Mouse (Mus musculus) ovary, adult 18-20 months (tissue): ENCODE data around the gene Hmces.
A peak's percentile ranks its signal among the peaks of the same experiment; 100 is the strongest.

ENCODE experiments used
- DNase-seq: peaks from one replicate; pipeline ENCODE4 v3.0.0; 2022; ENCODE audit warnings: low spot score, mixed read lengths

Hmces gene

DNA sequence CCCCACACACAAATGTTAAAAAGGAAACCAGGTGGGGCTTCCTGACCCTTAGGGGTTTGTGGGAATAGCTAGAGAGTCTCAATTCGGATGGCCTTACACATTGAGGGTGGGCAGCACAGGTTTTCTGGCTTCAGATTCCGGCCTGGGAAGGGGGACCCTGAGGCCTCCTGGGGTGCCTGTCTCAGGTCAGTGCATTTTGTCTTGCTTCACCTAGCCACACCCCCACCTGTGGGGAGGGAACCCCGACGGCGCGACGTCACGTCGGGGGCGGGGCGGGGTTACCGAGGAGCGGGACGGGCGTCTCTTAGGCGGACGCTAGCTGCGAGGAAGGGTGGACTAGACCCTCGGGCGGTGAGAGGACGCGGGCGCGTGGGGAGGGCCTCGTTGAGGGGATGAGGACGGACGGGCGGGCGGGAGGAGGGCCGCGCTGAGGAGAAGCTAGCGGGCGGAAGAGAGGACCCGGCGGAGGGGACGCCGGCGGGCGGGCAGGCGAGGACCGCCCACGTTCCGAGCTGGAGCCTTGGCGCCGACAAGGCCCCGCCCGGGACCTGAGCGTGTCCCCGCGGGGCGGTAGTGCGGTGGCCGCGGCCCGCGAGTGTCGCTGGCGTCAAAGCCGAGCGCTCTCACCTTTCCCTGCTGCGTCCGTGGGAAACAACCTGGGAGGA lies at the start of gene Hmces:
Hmces (plus strand) TSS at position 275 of the 665 bp plus-strand sequence.
- DNase-seq = peak; percentile 54

DNA sequence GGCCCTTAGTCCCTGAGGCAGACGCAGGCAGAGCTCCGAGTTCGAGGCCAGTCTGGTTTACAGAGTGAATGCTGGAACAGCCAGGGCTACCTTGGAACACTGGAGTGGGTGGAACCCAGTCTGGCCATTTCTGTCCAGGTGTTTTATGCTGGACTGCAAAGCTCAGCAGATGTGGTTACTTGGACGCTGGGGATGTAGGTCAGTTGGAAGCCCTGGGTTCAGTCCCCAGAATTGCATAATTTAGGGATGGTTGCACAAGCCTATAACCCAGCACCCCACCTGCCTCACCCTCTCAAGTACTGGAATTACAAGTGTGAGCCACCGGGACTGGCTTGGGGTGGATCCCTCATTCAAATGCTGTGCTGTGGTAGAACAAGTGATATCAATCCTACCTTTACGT lies 47.5 kb upstream of the Hmces start:
- DNase-seq = no peak

DNA sequence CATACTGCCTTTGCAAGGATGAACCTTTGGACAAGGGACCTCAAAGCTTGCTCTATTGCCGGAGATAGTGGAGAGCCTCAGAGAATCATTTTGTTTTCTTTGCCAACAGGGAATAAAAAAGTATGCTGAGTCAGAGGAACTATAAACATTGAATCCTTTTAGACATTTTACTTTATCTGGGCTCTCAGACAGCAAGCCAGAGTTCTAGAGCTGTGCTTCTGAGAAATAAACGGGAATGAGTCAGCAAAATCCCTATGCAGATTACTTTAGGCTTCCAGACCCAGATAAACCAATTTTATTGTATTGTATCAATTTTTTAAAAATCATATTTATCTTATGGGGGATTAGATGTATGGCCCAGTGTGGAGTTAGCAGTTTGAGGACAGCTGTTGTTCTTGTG lies 46.5 kb upstream of the Hmces start:
- no peak for DNase-seq

DNA sequence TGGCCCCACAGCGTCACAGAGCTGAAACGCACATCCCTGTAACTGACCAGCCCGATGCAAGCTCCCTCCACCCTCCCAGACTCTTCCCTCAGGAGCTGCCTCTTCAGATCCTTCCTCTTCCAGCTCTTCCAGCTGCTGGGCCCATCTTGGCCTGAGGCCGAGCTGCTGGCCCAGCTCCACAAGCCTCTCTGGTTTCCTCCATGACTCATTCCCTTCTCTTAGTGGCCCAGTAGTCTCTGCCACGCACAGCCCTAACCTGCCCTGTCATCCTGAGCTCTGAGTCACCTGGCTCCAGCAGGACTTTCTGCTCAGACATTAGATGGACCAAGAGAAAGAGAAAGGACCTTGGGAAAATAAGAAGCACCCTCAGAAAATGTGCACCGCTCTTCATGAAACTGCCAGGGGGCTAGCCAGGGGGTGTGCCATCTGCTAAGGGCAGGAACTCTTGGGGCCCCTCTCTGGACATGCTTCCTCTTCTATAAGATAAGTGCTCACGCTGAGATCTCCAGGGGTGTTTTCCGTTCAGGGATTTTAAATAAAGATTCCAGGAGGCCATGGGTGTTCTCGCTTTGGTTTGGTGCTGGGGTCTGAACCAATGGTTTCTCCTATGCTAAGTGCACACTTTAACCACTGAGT lies 44.7 kb upstream of the Hmces start:
- DNase-seq = peak; percentile 79

DNA sequence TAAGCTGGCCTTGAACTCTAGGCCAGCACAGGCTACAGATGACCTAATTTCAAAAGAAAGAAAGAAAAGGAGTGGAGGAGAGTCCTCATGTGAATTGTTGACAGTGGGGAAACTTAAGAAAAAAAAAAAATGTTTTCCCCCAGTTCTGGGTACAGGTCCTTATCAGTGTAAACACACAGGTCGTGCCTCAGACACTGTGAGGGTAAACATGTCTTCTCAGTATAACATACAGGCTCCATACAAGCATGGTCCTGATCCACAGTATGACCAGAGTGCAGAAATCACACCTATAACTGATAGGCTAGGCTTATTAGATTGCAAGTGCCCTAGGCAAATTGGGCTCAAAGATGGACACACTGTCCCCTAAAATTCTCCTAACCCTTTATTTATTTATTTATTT lies 43.3 kb upstream of the Hmces start:
- no peak for DNase-seq

DNA sequence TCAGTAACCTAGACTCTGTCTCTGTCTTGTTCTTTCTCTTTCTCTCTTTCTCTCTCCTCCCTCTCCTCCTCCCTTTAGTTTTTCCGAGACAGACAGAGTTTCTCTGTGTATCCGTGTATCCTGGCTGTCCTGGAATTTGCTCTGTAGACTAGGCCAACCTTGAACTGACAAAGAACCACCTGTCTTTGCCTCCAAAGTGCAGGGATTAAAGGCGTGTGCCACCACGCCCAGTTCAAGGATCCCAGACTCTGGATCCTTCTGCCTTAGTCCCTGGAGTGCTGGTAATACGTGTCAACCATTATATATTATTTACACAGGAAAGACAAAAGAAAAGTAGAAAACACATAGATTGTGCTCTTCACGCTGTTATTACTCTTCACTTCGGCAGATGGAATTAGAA lies 42.5 kb upstream of the Hmces start:
- no peak for DNase-seq

DNA sequence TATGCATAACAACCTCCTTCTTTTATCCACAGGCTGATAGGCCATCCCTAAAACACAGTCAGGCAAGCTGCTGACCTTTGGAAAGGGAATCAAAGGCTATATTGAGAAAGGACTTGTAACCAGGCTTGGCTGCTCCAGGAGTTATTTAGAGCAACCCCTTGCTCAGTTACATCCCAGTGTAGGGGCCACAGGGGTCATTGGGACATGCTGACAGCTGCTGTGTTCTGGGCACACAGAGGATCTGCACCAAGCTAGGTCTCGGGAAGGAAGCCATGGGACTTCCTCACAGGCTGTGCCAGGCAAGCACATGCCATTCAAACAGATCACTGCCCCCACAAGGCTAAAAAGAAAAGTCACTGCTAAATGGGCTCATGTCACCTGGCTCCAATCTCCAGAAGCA lies 40.6 kb upstream of the Hmces start:
- DNase-seq = no peak

DNA sequence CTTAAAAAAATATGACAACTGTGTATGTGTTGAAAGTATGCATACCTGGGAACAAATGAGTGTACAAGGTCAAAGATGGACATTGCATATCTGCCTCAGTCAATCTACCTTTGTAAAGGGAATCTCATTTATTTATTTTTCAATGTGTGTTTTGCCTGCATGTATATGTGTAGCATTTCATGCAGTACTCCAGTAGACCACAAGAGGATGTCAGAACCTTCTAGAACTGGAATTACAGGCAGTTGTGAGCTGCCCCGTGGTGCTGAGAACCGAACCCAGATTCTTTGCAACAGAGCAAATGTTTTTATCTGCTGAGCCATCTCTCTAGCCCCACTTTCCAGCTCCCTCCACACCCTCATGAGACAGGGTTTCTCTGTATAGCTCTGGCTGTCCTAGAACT lies 39.8 kb upstream of the Hmces start:
- no peak for DNase-seq

DNA sequence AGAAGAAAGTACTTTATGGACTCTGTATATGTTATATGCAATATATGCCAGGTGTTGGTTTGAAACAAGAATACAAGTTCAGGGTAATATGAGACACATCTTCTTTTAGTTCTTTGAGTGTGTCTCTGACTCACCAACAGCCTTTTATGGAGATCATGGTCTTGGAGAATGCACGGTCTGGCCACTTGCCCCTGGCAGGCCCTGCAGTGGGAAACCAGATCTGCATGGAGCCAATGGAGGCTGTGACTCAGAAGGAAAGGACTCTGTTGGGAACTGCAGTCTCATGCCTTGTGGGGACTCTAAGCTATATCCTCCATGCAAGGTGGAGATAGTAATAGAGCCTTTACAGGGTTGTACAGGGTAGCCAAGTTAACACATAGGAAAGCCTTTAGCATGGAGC lies 38.7 kb upstream of the Hmces start:
- DNase-seq = peak; percentile 30

DNA sequence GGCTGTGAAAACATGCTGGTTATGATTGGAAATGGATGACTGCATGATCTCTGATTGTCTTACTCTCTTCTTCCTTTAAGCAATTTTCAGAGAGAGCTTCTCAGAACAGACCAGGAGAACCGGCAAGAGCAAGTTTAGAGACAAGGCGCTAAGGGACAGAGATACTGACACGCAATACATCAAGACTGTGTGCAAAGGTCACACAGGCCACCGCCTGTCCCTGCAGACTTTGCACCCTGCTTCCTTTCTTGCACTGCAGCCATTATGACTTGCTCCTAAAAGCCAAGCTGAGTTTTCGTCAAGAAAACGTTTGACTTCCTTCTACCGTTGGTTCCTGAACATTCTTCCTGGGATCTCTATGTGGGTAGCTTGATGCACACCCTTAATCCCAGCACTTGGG lies 38.2 kb upstream of the Hmces start:
- no peak for DNase-seq

DNA sequence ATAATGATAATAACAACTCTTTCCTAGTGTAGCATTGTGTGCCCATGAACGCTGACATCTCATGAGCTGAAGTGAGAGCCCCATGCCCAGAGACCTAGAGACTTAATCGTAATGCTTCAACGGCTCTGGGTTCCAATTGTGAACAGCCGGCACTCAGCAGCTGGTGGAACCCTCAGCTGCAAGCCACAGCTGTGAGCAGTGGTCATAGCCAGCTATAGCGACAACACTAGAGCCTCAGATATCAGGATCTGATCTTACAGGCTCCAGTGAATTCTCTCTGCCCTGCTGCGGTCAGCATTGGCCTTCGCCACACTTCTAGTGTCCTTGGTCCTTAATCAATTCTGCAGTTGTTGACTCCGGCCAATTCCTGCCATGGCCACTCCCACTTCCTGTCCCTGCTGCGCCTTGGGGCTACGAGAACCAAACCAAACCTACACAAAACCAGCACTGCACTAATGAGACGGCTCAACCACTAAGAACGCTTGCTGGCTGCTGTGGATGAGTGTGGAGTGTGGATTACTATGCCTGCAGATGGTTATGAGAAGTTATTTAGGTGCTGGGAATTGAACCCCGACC lies 37.6 kb upstream of the Hmces start:
- peak; percentile 84 for DNase-seq

DNA sequence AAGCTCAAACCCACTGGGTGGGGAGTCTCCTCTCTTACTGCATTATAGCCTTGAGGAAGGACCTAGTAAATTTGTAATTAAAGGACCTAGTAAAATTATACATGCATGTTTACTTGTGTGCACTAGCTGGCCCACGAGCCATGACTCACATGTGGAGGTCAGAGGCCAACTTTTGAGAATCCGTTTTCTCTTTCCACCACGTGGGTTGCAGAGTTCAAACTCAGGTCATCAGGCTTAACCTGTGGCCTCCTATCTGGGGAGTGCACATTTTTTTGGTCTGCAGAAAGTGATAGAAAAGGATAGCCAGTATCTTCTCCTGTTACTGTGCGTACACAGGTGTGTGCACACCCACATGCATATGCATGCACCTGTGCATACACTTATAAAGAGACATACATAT lies 34.7 kb upstream of the Hmces start:
- no peak for DNase-seq

DNA sequence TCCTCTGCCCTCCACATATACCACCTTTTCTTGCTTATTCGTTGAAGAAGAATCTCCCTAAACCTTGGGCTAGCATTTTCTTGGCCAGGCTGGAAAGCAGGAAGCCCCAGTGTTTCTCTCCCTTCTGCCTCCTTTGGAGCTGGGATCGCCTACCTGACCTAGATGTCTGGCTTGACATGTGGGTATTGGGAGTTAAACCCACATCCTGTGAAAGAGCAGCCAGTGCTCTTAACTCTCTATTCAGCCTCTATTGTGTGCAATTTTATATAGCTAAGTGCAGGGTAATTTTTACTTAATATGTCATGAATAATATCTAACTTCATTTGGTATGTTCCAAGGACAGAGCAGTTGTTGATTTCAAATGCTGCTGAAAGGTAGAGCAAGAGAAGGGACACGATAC lies 34.1 kb upstream of the Hmces start:
- DNase-seq = no peak

DNA sequence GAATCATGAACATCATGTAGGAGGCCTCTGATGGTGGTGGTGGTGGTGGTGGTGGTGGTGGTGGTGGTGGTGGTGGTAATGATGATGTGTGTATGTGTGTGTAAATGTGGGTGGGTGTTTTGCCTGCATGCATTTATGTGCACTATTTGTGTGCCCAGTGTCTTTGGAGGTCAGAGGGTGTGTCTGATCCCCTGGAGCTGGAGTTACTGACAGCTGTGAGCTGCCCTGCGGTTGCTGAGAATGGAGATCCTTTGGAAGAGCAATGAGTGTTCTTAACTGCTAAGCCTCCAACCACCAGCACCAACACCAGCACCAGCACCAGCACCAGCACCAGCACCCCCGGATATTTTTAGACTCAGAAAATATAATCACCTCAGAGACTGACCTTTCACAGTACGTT lies 31.5 kb upstream of the Hmces start:
- no peak for DNase-seq

DNA sequence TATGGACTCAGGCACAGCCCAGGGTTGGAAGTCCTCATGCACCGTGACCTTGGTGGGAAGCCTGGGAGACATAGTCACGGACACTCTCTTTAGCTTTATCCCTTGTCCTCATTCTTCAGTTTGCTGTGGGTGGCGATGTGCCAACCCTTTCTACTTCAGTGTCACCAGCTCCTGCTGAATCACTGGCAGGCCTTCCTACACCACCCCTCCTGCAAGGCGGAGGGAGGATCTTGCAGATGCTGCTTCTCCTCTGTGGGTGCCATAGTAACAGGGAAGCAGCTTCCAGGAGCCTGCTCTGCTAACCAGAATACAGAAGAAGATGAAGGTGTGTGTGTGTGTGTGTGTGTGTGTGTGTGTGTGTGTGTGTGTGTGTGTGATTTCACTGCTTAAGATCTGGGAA lies 30.9 kb upstream of the Hmces start:
- DNase-seq = peak; percentile 74

DNA sequence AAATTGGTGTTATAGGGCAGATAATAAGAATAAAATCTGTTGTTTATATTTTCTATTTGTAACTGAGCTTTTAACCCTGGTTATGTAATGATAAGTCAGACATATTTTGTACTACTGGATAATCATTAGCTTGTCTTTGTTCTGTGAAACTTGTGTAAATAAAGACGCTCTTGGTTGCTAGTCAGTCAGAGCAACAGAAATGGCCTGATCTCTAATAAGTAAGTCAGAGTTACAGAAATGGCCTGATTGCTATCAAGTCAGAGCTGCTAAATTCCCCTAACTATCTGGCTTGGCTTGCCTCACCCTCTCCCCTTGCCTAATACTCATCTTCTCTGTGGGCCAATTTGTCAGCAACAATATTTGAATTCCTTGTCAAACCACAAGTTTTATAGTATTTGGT lies 27.0 kb upstream of the Hmces start:
- no peak for DNase-seq

DNA sequence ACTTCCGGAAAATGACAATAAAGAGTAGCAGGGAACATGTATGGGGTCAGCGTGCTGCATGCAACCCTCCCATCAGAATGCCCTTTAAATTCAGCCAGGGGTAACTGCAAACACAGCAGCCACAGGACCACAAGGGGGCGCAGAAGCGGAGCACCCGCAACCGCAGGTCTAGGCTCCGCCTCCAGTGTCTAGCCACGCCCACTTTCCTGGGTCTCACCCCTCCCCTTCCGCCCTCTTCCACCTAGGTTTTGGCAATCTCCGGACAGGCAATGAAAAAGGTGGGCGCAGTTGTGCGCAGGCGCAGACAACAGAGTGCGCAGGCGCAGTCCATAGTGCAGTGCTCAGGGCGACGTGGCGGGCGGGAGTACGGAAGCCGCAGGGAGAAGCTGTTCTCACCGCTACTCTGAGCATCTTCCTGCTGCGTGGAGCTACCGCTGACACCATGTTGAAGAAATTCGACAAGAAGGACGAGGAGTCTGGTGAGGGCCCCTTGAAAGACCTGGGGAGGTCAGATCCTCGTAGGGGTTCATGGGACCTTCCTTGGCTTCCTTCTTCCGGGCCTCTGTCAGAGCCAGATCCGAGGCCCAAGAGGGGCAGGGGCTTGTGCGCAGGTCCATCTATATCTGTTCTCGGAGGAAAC lies 26.0 kb upstream of the Hmces start, which contains the start of gene Copg1:
Copg1 (plus strand) TSS at position 221 of the 640 bp plus-strand sequence.
- DNase-seq = peak; percentile 98

DNA sequence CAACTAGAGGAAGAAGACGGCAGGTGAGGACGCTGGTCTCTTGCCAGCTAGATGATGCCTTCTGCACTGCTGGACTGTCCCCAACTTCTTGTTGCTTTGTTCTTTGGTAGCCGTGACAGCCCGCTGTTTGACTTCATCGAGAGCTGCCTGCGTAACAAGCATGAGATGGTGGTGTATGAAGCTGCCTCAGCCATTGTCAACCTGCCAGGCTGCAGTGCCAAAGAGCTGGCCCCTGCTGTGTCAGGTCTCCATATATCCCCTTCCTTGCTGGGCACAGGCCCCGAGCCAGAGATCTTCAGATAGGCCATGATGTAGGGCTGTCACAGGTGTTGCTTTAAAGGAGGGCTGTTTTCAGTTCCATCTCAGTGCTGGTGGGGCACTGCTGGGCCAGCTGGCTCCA lies 19.8 kb upstream of the Hmces start:
- DNase-seq = no peak

DNA sequence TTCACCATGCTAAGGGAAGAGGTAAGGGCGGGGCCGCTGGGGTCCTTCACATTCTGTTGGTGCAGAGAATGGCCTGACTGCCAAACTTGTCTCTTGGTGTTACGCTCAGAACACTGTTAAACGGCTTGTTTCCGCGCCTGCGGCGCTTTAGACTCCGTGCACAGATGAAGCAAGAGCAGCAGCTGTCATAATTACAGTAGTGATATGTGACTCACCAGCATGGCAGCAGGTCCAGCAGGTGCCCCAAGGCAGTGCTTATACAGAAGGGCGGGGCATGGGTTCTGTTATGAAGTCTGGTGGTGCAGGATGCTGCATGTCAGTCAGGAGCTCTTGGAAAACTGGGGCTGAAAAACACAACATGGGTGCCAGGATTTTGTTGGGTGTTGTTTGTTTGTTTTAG lies 15.7 kb upstream of the Hmces start:
- DNase-seq = no peak

DNA sequence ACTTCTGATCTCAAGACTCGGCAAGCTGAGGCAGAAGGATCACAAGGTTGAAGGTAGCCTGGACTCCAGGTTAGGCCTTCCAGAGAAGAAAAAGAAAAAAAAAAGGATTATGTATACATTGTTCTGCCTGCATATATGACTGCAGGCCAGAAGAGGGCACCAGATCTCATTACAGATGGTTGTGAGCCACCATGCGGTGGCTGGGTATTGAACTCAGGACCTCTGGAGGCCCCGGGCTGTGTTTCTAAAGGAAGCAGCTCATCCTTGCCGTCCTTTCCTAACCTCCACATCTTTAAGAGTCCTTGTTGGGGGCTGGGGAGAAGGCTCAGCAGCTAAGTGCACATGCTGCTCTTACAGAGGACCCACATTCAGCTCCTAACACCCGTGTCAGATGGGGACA lies 7.1 kb upstream of the Hmces start:
- no peak for DNase-seq

DNA sequence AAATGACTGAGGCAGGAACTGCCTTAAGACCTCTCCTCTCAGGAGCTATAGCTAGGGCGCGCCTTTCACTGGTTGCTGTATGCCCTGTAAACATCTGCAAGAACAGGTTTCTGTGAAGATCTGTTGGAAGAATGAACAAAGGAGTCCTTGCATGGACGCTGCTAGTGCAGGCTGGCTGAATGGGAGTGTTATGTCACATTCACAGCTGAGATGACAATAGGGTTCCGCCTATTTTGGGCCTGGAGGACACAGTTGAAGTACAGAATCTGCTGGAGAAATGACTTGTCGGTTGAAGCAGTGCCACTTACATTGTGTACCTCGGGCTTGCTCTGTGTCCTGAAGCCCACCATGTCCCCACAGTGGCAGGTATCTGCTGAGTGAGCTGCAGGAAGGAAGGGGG lies 4.6 kb upstream of the Hmces start:
- DNase-seq = no peak

DNA sequence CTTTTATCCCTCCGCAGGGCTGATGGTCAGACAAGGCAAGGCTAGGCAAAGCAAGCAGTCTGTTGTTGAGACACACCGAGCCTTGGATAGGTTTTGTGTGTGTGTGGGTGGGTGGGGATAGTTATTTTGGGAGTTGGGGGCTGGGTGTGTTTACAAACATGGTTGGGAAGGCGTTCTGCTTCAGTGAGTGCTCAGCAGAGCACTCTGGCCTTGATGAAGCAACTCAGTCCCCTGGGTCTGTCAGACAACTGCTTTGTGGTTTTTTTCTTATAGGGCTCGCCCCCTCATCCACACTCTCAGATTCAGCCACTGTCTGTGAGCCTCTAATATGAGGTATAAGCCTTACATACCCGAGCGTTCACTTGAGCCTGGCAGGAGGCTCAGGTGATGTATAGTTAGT lies 2.2 kb upstream of the Hmces start:
- no peak for DNase-seq
